Mouse (Mus musculus) midbrain, embryonic 11.5 days (tissue): ENCODE measurements at regions not wholly inside any gene's neighbourhood (a gene's known extent, or its start where the extent isn't known, plus 50 kb on each side); places are given as distances from the start of the nearest gene placed in this dataset.

Experiments
- ATAC-seq: fragments of 200-750 bp; cut with Nextera tagmentation; 2 replicates; pipeline ENCODE4 v1.8.0; 2017; ENCODE audit warnings: moderate TSS enrichment, moderate library complexity; ENCODE audit not compliant: low FRiP score
- DNase-seq: peaks from one replicate; pipeline ENCODE4 v3.0.0; 2015; ENCODE audit warnings: low spot score; ENCODE audit errors: missing footprints
- H3K27ac ChIP-seq: fragments of 300-500 bp; sonication (generic); 2 replicates; pipeline ENCODE4 v1.5.1; 2014; ENCODE audit warnings: low read depth, low read length
- H3K27me3 ChIP-seq: fragments of 300-500 bp; sonication (generic); 2 replicates; pipeline ENCODE4 v1.6.1; 2014; ENCODE audit warnings: mild to moderate bottlenecking, low read length, moderate library complexity, mixed read lengths; ENCODE audit not compliant: control insufficient read depth, insufficient read depth
- H3K36me3 ChIP-seq: fragments of 300-500 bp; sonication (generic); 2 replicates; pipeline ENCODE4 v1.6.1; 2014; ENCODE audit warnings: mild to moderate bottlenecking, low read length, moderate library complexity, mixed read lengths; ENCODE audit not compliant: control insufficient read depth, insufficient read depth
- H3K4me1 ChIP-seq: fragments of 300-500 bp; sonication (generic); 2 replicates; pipeline ENCODE4 v1.6.1; 2014; ENCODE audit warnings: low read length; ENCODE audit not compliant: control insufficient read depth, insufficient read depth
- H3K4me2 ChIP-seq: fragments of 300-500 bp; sonication (generic); 2 replicates; pipeline ENCODE4 v1.6.1; 2014; ENCODE audit warnings: mild to moderate bottlenecking, moderate library complexity
- H3K4me3 ChIP-seq: fragments of 300-500 bp; sonication (generic); 2 replicates; pipeline ENCODE4 v1.5.1; 2014; ENCODE audit warnings: low read depth, low read length
- H3K9ac ChIP-seq: fragments of 300-500 bp; sonication (generic); 2 replicates; pipeline ENCODE4 v1.6.1; 2014; ENCODE audit warnings: low read length
- H3K9me3 ChIP-seq: fragments of 300-500 bp; sonication (generic); 2 replicates; pipeline ENCODE4 v1.6.1; 2016; ENCODE audit warnings: low read length; ENCODE audit not compliant: control insufficient read depth
- WGBS: fragments of 180-500 bp; shearing (Covaris S2); extraction: QIAGEN DNeasy Blood & Tissue Kit; methylation state at CpG from one replicate; pipeline ENCODE4 v1.1.7; 2014; 5-methylcytosine and 5-hydroxymethylcytosine counted together

DNA sequence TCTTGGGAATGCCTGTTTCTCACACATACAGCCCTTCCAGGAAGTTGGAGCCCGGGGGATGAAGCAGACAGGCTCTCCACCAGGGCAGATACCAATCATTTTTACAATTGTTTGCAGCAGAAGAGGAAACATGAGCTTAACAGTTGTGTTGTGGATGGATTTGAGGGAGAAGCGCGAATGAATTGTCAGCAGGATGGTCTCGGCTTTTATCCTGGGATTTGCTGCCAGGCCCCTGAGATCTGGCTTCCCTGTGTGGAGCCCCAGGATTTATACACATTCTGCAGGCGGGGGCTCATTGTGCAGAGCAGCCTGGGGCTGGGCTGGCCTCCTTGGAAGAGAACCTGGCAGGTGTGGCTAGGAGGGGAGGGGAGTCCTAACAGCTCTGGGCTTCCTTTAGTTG lies 73.9 kb upstream of the Pitx1 start:
- H3K9ac ChIP-seq: no peak overlapping the region
- no peak overlapping the region for H3K4me3 ChIP-seq
- 0 out of 2 replicates have a peak, but pooled peaks cover 2% of the 10 kb centered on the region for H3K4me1 ChIP-seq
- no peak for ATAC-seq
- H3K36me3 ChIP-seq: no peaks in the 10 kb centered on the region
- no peaks in the 10 kb centered on the region for H3K27me3 ChIP-seq
- H3K4me2 ChIP-seq: no peak overlapping the region
- peak; percentile 81 for DNase-seq
- H3K9me3 ChIP-seq: no peaks in the 10 kb centered on the region
- H3K27ac ChIP-seq: no peak overlapping the region
- WGBS: 12% methylated on average over 5 of the region's 5 CpGs

DNA sequence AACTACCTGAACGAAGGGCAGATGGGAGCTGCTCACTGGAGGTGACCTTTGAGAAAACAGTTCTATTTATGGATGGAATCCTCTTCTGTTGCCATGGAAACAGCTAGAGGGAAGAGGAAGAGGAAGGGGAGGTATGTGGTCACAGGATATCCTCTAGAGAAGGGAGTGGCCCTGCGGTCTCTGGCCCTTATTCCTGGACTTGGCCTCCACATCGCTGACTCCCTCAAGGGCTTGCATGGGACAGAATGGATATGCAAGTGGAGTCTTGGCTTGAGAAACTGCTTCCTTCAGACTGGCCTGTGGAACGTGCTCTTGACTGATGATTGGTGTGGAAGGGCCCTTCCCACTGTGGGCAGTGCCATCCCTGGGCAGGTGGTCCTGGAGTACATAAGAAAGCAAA lies 68.9 kb upstream of the Pitx1 start:
- no peaks in the 10 kb centered on the region for H3K36me3 ChIP-seq
- WGBS: 84% methylated on average over 4 of the region's 4 CpGs
- H3K4me1 ChIP-seq: no peaks in the 10 kb centered on the region
- no peak overlapping the region for H3K9ac ChIP-seq
- no peak for DNase-seq
- no peak overlapping the region for H3K4me3 ChIP-seq
- no peak overlapping the region for H3K4me2 ChIP-seq
- H3K9me3 ChIP-seq: no peaks in the 10 kb centered on the region
- no peak overlapping the region for H3K27ac ChIP-seq
- no peak for ATAC-seq
- H3K27me3 ChIP-seq: no peaks in the 10 kb centered on the region

DNA sequence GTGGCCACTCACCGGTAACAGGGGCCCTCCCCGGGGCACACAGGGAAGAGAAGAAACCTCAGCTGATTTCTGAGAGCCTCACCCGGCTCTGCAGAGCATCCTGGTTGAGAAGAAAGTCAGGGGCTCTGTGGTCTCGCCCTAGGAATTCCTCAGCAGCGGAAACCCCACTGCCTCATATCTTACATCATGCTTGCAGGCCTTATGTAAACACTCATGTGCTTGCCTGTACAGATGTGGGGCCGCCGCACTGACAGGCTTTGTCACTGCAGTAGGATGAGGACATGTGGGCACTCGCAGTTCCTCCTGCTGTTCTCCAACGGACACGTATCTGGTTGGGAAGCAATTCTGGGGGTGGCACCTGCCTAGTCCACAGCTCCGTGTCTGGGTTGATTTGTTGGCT lies 66.3 kb upstream of the Pitx1 start:
- ATAC-seq (no peak), DNase-seq (peak; percentile 75)
- peaks cover 3% of the 10 kb centered on the region; the same call in 1 of the 2 replicates for H3K4me1 ChIP-seq
- no peak overlapping the region for H3K27ac ChIP-seq
- H3K9me3 ChIP-seq: no peaks in the 10 kb centered on the region
- H3K4me3 ChIP-seq: no peak overlapping the region
- no peak overlapping the region for H3K9ac ChIP-seq
- WGBS: 79% methylated on average over 11 of the region's 11 CpGs
- H3K27me3 ChIP-seq: no peaks in the 10 kb centered on the region
- H3K4me2 ChIP-seq: no peak overlapping the region
- no peaks in the 10 kb centered on the region for H3K36me3 ChIP-seq

DNA sequence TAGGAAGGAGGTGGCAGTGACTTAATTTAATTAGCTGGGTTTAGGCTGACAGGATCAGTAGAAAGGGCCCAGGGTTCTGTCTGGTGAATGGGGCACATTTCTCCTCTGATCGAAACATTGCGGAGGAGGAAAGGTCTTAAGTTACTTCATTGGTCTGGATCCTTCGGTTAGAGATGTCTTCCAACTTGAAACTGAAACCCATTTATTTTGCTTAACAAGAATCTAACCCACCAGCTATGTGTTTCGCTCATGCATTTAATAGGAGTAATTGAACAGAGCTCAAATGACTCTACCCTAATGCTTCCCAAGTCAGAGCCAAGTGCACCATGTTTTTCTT lies 64.2 kb upstream of the Pitx1 start:
- Histone ChIP-seq H3K4me3 (no peak overlapping the region), H3K9ac (no peak overlapping the region), H3K36me3 (no peaks in the 10 kb centered on the region), H3K9me3 (no peaks in the 10 kb centered on the region), H3K27ac (no peak overlapping the region), H3K4me1 (peaks cover 3% of the 10 kb centered on the region; the same call in 1 of the 2 replicates), H3K4me2 (no peak overlapping the region), H3K27me3 (no peaks in the 10 kb centered on the region)
- WGBS: 91% methylated on average over 4 of the region's 4 CpGs
- DNase-seq: no peak
- no peak for ATAC-seq

DNA sequence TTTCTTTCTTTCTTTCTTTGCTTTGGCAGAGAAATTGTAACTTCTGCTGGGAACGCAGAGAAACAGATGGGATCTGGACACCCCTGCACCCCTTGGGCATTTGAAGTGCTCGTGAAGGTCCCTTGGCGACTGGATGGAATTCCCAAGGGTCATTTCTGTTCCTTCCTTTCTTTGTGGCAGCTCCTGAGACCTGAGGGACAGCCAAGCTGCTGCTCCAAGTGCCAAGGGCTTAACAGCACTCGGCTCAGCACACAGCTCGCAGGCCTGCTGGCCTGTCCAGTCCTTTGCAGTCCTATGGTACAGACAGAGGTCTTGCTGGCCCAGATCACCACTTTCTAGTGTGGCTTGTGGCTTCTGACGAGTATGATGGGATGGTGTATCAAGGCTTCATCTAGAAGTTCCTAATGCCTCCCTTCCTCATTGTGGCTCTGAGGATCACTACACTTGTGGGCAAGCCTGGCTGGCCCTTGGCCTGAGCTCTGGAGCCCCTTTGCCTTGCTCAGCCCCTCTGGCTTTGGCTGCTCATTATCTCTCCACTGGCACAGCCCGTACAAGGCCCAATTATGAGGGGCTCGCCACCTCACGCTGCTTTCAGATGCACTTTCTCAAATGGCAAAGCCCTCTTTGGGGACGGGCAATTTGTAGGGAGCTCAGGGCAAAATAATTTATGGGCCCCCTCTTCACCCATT lies 63.7 kb upstream of the Pitx1 start:
- Histone ChIP-seq H3K4me3 (no peak overlapping the region), H3K9me3 (no peaks in the 10 kb centered on the region), H3K9ac (no peak overlapping the region), H3K4me2 (no peak overlapping the region), H3K27me3 (no peaks in the 10 kb centered on the region), H3K27ac (no peak overlapping the region), H3K36me3 (no peaks in the 10 kb centered on the region), H3K4me1 (peaks cover 3% of the 10 kb centered on the region; the same call in 1 of the 2 replicates)
- DNase-seq: peak; percentile 82
- no peak for ATAC-seq
- 72% methylated on average over 10 of the region's 10 CpGs for WGBS

DNA sequence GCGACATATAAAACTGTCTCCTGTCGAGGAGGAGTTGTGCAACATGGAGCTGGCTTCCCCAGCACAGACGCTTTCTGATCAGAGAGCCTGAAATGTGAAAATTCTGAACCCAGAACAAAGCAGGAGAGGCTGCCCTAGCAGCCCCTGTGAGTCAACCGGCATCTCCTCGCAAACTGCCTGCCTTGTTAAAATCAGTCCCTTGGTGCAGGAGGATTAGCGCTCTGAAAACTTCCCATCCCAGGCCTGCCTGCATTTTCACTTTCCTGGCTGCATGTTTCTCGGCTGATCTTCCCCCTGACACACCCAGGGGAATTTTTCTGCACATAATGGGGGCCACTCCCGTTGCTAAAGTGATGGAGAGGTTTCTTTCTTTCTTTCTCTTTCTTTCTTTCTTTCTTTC lies 63.0 kb upstream of the Pitx1 start:
- no peaks in the 10 kb centered on the region for H3K9me3 ChIP-seq
- H3K27ac ChIP-seq: no peak overlapping the region
- no peak overlapping the region for H3K4me3 ChIP-seq
- no peaks in the 10 kb centered on the region for H3K27me3 ChIP-seq
- H3K4me1 ChIP-seq: peaks cover 3% of the 10 kb centered on the region; the same call in 1 of the 2 replicates
- DNase-seq: peak; percentile 81
- H3K36me3 ChIP-seq: no peaks in the 10 kb centered on the region
- H3K4me2 ChIP-seq: no peak overlapping the region
- 29% methylated on average over 8 of the region's 8 CpGs for WGBS
- 0 out of 2 replicates have a peak overlapping the region, but pooled peaks have one; percentile 10 for H3K9ac ChIP-seq
- no peak for ATAC-seq

DNA sequence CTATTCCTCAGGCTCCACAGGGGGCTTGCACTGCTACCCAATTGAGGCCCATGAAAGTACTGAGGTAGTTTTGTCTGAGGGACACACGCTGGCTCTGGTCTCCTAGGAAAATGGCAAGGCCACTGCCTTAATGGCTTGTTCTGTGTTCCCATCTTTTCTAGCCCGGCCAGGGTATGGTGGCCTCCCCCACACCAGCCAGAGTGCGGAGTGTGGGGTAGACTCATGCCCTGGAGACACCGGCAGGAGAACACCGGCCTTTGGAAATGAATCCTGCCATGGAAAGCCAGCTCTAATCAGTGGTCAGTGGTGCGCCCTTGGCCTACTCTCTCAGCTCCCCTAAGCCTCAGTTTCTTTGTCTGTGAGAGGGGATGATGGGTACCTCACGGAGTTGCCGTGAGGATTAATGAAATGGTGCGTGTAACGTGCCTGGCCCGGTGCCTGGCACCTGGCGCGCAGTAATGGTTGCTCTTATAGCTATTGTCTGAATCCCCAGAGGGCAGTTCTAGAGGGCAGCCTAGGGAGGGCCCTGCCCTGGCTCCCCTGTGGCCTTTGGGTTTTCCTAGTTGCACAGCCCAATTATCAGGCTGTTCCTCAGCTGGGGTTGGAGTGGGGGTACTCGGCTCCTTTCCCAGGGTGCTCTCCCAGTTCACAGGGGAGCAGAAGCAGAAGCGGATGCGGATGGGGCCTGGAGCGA lies 62.4 kb upstream of the Pitx1 start:
- 0 out of 2 replicates have a peak overlapping the region, but pooled peaks have one; percentile 10 for H3K9ac ChIP-seq
- no peak for ATAC-seq
- WGBS: 58% methylated on average over 17 of the region's 17 CpGs

DNA sequence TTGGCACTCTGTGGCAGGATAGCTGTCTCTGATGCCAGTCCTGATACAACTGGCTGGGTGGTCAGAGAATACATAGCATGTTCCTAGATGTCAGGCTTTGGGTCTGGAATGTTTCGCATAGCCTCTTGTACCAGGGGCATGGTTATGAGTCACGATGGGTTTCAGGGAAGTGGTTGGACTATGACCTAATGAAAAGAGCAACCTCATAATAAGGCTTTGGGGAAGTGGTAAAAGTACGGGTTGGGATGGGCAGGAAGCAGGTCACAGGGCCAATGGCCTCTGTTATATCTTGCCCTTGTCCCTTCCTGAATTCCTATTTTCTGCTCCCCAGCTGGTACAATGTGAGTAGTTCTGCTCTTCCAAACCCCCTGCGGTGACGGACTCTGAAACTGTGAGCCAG lies 59.5 kb upstream of the Pitx1 start:
- Histone ChIP-seq H3K4me3 (no peak overlapping the region), H3K9ac (no peak overlapping the region), H3K4me2 (no peak overlapping the region), H3K27me3 (no peaks in the 10 kb centered on the region), H3K36me3 (no peaks in the 10 kb centered on the region), H3K9me3 (no peaks in the 10 kb centered on the region), H3K4me1 (peaks cover 3% of the 10 kb centered on the region; the same call in 1 of the 2 replicates), H3K27ac (no peak overlapping the region)
- ATAC-seq (no peak), DNase-seq (peak; percentile 10)
- WGBS: 87% methylated on average over 5 of the region's 5 CpGs

More for the DNA sequence above, 62.4 kb upstream of the Pitx1 start:
- Histone ChIP-seq H3K9me3 (no peaks in the 10 kb centered on the region), H3K4me1 (peaks cover 3% of the 10 kb centered on the region; the same call in 1 of the 2 replicates), H3K4me2 (no peak overlapping the region), H3K4me3 (no peak overlapping the region), H3K27me3 (no peaks in the 10 kb centered on the region), H3K27ac (no peak overlapping the region), H3K36me3 (no peaks in the 10 kb centered on the region)
- DNase-seq: peak; percentile 80
